Mouse (Mus musculus) brain, embryonic 14.5 days (tissue): ENCODE measurements around the gene Car5a.

Experiments
- CTCF ChIP-seq: fragments of 200-500 bp; IDR thresholded peaks from 2 replicates; pipeline ENCODE4 v1.5.1; 2012; ENCODE audit warnings: inconsistent platforms, mild to moderate bottlenecking, moderate library complexity, borderline replicate concordance; ENCODE audit not compliant: insufficient read depth, insufficient read length; ENCODE audit errors: extremely low read depth
- POLR2A ChIP-seq: fragments of 200-500 bp; IDR thresholded peaks from 2 replicates; pipeline ENCODE4 v1.6.1; 2012; ENCODE audit warnings: mild to moderate bottlenecking, inconsistent platforms, borderline replicate concordance; ENCODE audit not compliant: poor library complexity, insufficient read depth, insufficient read length, severe bottlenecking; ENCODE audit errors: extremely low read depth

DNA sequence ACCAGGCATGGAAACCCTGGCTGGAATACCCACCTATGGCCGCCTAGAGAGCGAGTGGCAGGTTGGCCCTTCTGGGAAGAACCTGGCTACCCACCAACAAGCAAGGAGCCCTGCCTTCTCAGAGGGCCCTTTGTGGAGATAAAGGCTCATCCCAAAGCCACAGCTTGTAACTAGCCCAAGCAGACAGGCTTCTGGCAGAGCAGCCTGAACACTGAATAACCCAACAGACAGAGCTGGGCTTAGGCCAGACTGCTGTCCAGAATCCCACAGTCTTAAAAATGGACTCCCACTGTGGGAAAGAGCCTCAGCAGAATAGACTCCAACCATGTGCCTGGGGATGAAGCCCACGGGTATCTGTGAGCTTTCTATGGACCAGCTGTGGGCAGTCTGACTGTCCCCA is 60.5 kb downstream of the Car5a start:
- TF ChIP-seq CTCF (no peak), POLR2A (no peak)
